Mouse (Mus musculus) CH12.LX (cell line): Measurements from ENCODE around the gene Wdr95.

Experiments
- BHLHE40 ChIP-seq: IDR thresholded peaks from 2 replicates; pipeline ENCODE4 v1.6.1; 2011; ENCODE audit warnings: mild to moderate bottlenecking, low read depth, low read length, improper control_type of control experiment
- JUND ChIP-seq: conservative IDR thresholded peaks from 2 replicates; pipeline ENCODE4 v1.6.1; 2011; ENCODE audit warnings: low read depth, low read length, improper control_type of control experiment
- MYC ChIP-seq: IDR thresholded peaks from 2 replicates; pipeline ENCODE4 v1.6.1; 2011; ENCODE audit warnings: low read depth, mild to moderate bottlenecking, improper control_type of control experiment, low read length
- ZMIZ1 ChIP-seq: IDR thresholded peaks from 2 replicates; pipeline ENCODE4 v1.6.1; 2012; ENCODE audit warnings: low read depth, mild to moderate bottlenecking, inconsistent platforms, low read length, improper control_type of control experiment

GRCm38 (mm10) chr5:149587327-149587895, 58.9 kb downstream of the Wdr95 start:
- TF ChIP-seq JUND = no peak
- TF ChIP-seq BHLHE40 = no peak
- no peak for TF ChIP-seq ZMIZ1
- TF ChIP-seq MYC = no peak
